Mouse (Mus musculus) liver, adult 2 months (tissue): ENCODE measurements around the gene Tm7sf2.

Experiments
- CTCF ChIP-seq: fragments of 200-500 bp; IDR thresholded peaks from 2 replicates; pipeline ENCODE4 v1.5.1; 2011; ENCODE audit warnings: low read depth, low read length, control low read depth
- POLR2A ChIP-seq: fragments of 200-500 bp; IDR thresholded peaks from 2 replicates; pipeline ENCODE4 v1.6.1; 2011; ENCODE audit warnings: low read length, control low read depth; ENCODE audit not compliant: insufficient read depth; ENCODE audit errors: extremely low read depth

- no peak for TF ChIP-seq CTCF
- TF ChIP-seq POLR2A: no peak
These were observed 45.1 kb downstream of the Tm7sf2 start for GRCm38 (mm10) chr19:6023059-6023458.
